Mouse (Mus musculus) small intestine, adult 2 months (tissue): ENCODE data around the gene Wnt9b.

Source experiments
- CTCF ChIP-seq: fragments of 200-500 bp; IDR thresholded peaks from 2 replicates; pipeline ENCODE4 v1.5.1; 2012; ENCODE audit warnings: low read depth, mild to moderate bottlenecking, control low read depth, inconsistent platforms, low read length, moderate library complexity, mixed read lengths; ENCODE audit not compliant: insufficient replicate concordance, insufficient read length; ENCODE audit errors: extremely low read depth
- POLR2A ChIP-seq: fragments of 200-500 bp; IDR thresholded peaks from 2 replicates; pipeline ENCODE4 v1.6.1; 2012; ENCODE audit warnings: low read depth, mild to moderate bottlenecking, control low read depth, inconsistent platforms, low read length, moderate library complexity

DNA sequence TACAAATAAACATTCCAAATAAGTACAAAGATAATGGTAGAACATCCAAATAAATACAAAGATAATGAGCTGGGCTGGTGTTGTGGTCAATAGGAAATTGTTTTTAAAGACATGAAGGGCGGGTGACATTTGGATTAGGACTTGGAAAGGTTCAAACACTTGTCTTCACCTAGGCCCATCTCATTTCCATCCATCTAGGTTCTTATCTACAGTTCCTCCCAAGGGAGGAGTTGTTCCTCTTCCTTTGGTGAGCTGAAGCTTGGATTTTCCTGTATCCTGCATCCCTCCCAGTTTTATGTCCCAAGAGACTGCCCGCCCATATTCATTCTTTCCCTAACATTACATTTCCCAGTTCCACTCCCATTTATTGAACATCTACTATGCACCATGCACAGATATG, 51.4 kb downstream of the Wnt9b start:
- TF ChIP-seq CTCF = no peak
- TF ChIP-seq POLR2A = no peak
